15 mouse cellular contexts compared by ENCODE assay signal in genomic region chrX:107790750-107791493, GRCm38 (mm10). TPM values are rescaled to one million over a fixed set of nuclear protein-coding genes. Genes with fewer than 3 reads are reported as not detected.
A peak's percentile ranks its signal among the peaks of the same experiment; 100 is the strongest.
DNase-seq lines count a peak whose midpoint lies in the region; ATAC-seq and TF ChIP-seq lines count a peak whose summit lies in the region.
"Had no signal": no experiment of that assay in that cellular context is flagged by ENCODE, and none has a peak within 500 bp of the region (broad histone marks: within the 10 kb centered on the region; RNA-seq: fewer than 3 reads in every experiment).

No protein-coding gene starts in this region.

- H3K9me3 ChIP-seq in forebrain, embryonic 14.5 days (replicated peaks; ENCODE audit: control insufficient read depth, low read length), result no peaks in the 10 kb centered on the region
- no peaks in the 10 kb centered on the region for H3K9me3 ChIP-seq in forebrain, embryonic 13.5 days (replicated peaks)
- H3K9me3 ChIP-seq in liver, embryonic 13.5 days (replicated peaks), result no peaks in the 10 kb centered on the region
- H3K9me3 ChIP-seq in liver, embryonic 11.5 days (ENCODE audit: control insufficient read depth, low read length), result no peaks in the 10 kb centered on the region
- no peaks in the 10 kb centered on the region for H3K9me3 ChIP-seq in CH12.LX (replicated peaks; ENCODE audit: low read length)
- H3K9me3 ChIP-seq: forebrain, embryonic 12.5 days; liver, embryonic 15.5 days; midbrain, embryonic 15.5 days had no signal

- H3K27me3 ChIP-seq in forebrain, embryonic 14.5 days (replicated peaks; ENCODE audit: control insufficient read depth, insufficient read depth, low read length), result no peaks in the 10 kb centered on the region
- H3K27me3 ChIP-seq in forebrain, embryonic 13.5 days, result no peaks in the 10 kb centered on the region
- no peaks in the 10 kb centered on the region for H3K27me3 ChIP-seq in liver, embryonic 13.5 days
- H3K27me3 ChIP-seq in liver, embryonic 11.5 days (replicated peaks; ENCODE audit: control insufficient read depth, insufficient read depth, low read length), result no peaks in the 10 kb centered on the region
- H3K27me3 ChIP-seq in CH12.LX (replicated peaks), result no peaks in the 10 kb centered on the region
- H3K27me3 ChIP-seq: forebrain, embryonic 12.5 days; liver, embryonic 15.5 days; midbrain, embryonic 15.5 days had no signal

- no peak overlapping the region for H3K9ac ChIP-seq in forebrain, embryonic 14.5 days (ENCODE audit: low read length)
- H3K9ac ChIP-seq in forebrain, embryonic 13.5 days, result no peak overlapping the region
- no peak overlapping the region for H3K9ac ChIP-seq in liver, embryonic 13.5 days
- no peak overlapping the region for H3K9ac ChIP-seq in liver, embryonic 11.5 days (ENCODE audit: low read depth, low read length)
- H3K9ac ChIP-seq in CH12.LX (ENCODE audit: insufficient read depth, low read depth), result no peak overlapping the region
- H3K9ac ChIP-seq: forebrain, embryonic 12.5 days; liver, embryonic 15.5 days; midbrain, embryonic 15.5 days had no signal

- dilution Hi-C loops in CH12.LX (cut with MboI; ENCODE audit: extremely low pct_ligation_motif_present, extremely low pct_unique_long_range_greater_than_20kb, low sequenced_read_pairs), result no loop called here

- no peaks in the 10 kb centered on the region for H3K4me1 ChIP-seq in forebrain, embryonic 14.5 days (ENCODE audit: control insufficient read depth, insufficient read depth, low read length)
- H3K4me1 ChIP-seq in forebrain, embryonic 13.5 days, result no peaks in the 10 kb centered on the region
- H3K4me1 ChIP-seq in liver, embryonic 13.5 days (replicated peaks), result peaks cover 10% of the 10 kb centered on the region
- no peaks in the 10 kb centered on the region for H3K4me1 ChIP-seq in liver, embryonic 11.5 days (replicated peaks; ENCODE audit: control insufficient read depth, insufficient read depth, low read length)
- no peaks in the 10 kb centered on the region for H3K4me1 ChIP-seq in CH12.LX (ENCODE audit: control insufficient read depth in 1 of 2, insufficient read depth in 2 of 2)
- H3K4me1 ChIP-seq: forebrain, embryonic 12.5 days; midbrain, embryonic 15.5 days had no signal

- no peak overlapping the region for H3K4me3 ChIP-seq in forebrain, embryonic 14.5 days (ENCODE audit: low read depth, low read length)
- no peak overlapping the region for H3K4me3 ChIP-seq in forebrain, embryonic 13.5 days
- no peak overlapping the region for H3K4me3 ChIP-seq in liver, embryonic 13.5 days (replicated peaks)
- H3K4me3 ChIP-seq in liver, embryonic 11.5 days (ENCODE audit: low read depth, low read length), result no peak overlapping the region
- H3K4me3 ChIP-seq in CH12.LX (replicated peaks in 1 of 3; ENCODE audit: low read depth in 2 of 3, low read length in 2 of 3, poor library complexity in 1 of 3), result no peak overlapping the region
- H3K4me3 ChIP-seq: forebrain, embryonic 12.5 days; liver, embryonic 15.5 days; midbrain, embryonic 15.5 days had no signal

- TF ChIP-seq CTCF in CH12.LX (conservative IDR thresholded peaks at IDR 0.05 in 1 of 2, IDR thresholded peaks at IDR 0.05 in 1 of 2; ENCODE audit: low read depth in 2 of 2, low read length in 2 of 2), result peak in 1 of 2 experiments; percentile 34; a peak in 1 of 4 replicates

- TF ChIP-seq RAD21 in CH12.LX (IDR thresholded peaks at IDR 0.05; ENCODE audit: low read depth, low read length), result peak; percentile 33

- in situ Hi-C loops in CH12.LX (cut with MboI; ENCODE audit: low pct_ligation_motif_present, low pct_unique_long_range_greater_than_20kb, low sequenced_read_pairs), result no loop called here

- no peak overlapping the region for H3K27ac ChIP-seq in forebrain, embryonic 14.5 days (ENCODE audit: low read depth, low read length)
- no peak overlapping the region for H3K27ac ChIP-seq in forebrain, embryonic 13.5 days
- H3K27ac ChIP-seq in liver, embryonic 13.5 days, result no peak overlapping the region
- H3K27ac ChIP-seq in liver, embryonic 11.5 days (ENCODE audit: low read depth, low read length), result no peak overlapping the region
- H3K27ac ChIP-seq in CH12.LX (ENCODE audit: insufficient read depth, low read depth), result no peak overlapping the region
- H3K27ac ChIP-seq: forebrain, embryonic 12.5 days; liver, embryonic 15.5 days; midbrain, embryonic 15.5 days had no signal

- TF ChIP-seq EP300 in CH12.LX (IDR thresholded peaks at IDR 0.05; ENCODE audit: low read length), result no peak

- DNase-seq in forebrain, embryonic 14.5 days (ENCODE audit: low spot score), result peak; percentile 4
- no peak for DNase-seq in liver, embryonic 13.5 days
- DNase-seq in liver, embryonic 11.5 days (ENCODE audit: low spot score), result no peak
- DNase-seq in CH12.LX (ENCODE audit: extremely low read depth), result peak; percentile 5
- no peak for DNase-seq in frontal cortex, postnatal 36 days (ENCODE audit: low spot score in 2 of 2)

- no peaks in the 10 kb centered on the region for H3K79me2 ChIP-seq in CH12.LX (replicated peaks; ENCODE audit: control insufficient read depth, extremely low read depth, insufficient read depth, poor library complexity, severe bottlenecking)

- ATAC-seq in forebrain, embryonic 14.5 days, result no peak
- ATAC-seq in forebrain, embryonic 13.5 days, result no peak
- peak; percentile 76 for ATAC-seq in liver, embryonic 13.5 days (ENCODE audit: low read depth)
- no peak for ATAC-seq in liver, embryonic 11.5 days (replicated peaks; ENCODE audit: low FRiP score)
- ATAC-seq in megakaryocyte progenitor cell, adult 5-6 weeks (replicated peaks; ENCODE audit: poor library complexity), result 0 out of 2 replicates have a peak, but pooled peaks have one; percentile 17
- no peak for ATAC-seq in granulocyte monocyte progenitor cell, adult 5-6 weeks (replicated peaks; ENCODE audit: poor library complexity, severe bottlenecking)
- ATAC-seq: midbrain, embryonic 15.5 days had no signal

- no peak for TF ChIP-seq POLR2A in CH12.LX (IDR thresholded peaks at IDR 0.05; ENCODE audit: low read depth, low read length)

- 28% methylated on average over 8 of the region's 8 CpGs for WGBS in forebrain, embryonic 14.5 days
- WGBS in forebrain, embryonic 13.5 days, result 25% methylated on average over 8 of the region's 8 CpGs
- WGBS in liver, embryonic 13.5 days (ENCODE audit: insufficient replicate concordance), result 16% methylated on average over 8 of the region's 8 CpGs
- 26% methylated on average over 8 of the region's 8 CpGs for WGBS in liver, embryonic 11.5 days

- H3K4me2 ChIP-seq in forebrain, embryonic 14.5 days (ENCODE audit: low read length), result no peak overlapping the region
- no peak overlapping the region for H3K4me2 ChIP-seq in forebrain, embryonic 13.5 days
- H3K4me2 ChIP-seq in liver, embryonic 13.5 days, result no peak overlapping the region
- no peak overlapping the region for H3K4me2 ChIP-seq in liver, embryonic 11.5 days
- no peak overlapping the region for H3K4me2 ChIP-seq in CH12.LX (ENCODE audit: insufficient read depth, low read depth, poor library complexity, severe bottlenecking)
- H3K4me2 ChIP-seq: forebrain, embryonic 12.5 days; liver, embryonic 15.5 days; midbrain, embryonic 15.5 days had no signal

- no peaks in the 10 kb centered on the region for H3K36me3 ChIP-seq in forebrain, embryonic 14.5 days (ENCODE audit: control insufficient read depth, insufficient read depth, low read length)
- no peaks in the 10 kb centered on the region for H3K36me3 ChIP-seq in forebrain, embryonic 13.5 days (ENCODE audit: poor library complexity, severe bottlenecking)
- H3K36me3 ChIP-seq in liver, embryonic 13.5 days, result no peaks in the 10 kb centered on the region
- no peaks in the 10 kb centered on the region for H3K36me3 ChIP-seq in liver, embryonic 11.5 days (ENCODE audit: control insufficient read depth, insufficient read depth, low read length)
- peaks cover 0 to 10% of the 10 kb centered on the region in 2 experiments for H3K36me3 ChIP-seq in CH12.LX (replicated peaks in 1 of 2; ENCODE audit: control insufficient read depth in 1 of 2, insufficient read depth in 1 of 2, low read length in 1 of 2)
- H3K36me3 ChIP-seq: forebrain, embryonic 12.5 days; liver, embryonic 15.5 days; midbrain, embryonic 15.5 days had no signal

TF ChIP-seq in CH12.LX, 34 proteins besides CTCF, POLR2A, EP300 and RAD21:
- TF ChIP-seq ZNF384 (IDR thresholded peaks at IDR 0.05; ENCODE audit: low read depth, low read length) (peak; percentile 70), CHD2 (IDR thresholded peaks at IDR 0.05; ENCODE audit: low read length) (no peak)

RNA-seq across cellular contexts. Expression of gene Tent5d, which starts 1.5 kb away (rescaled TPM):
- 0.05 TPM in 1 of 2 replicates, not detected in the other for polyA plus RNA-seq in forebrain, embryonic 14.5 days (2014; fragmentation: Nextera tagmentation; extraction: Ambion mirVana)
- not detected in 2 replicates for polyA plus RNA-seq in forebrain, embryonic 13.5 days (2015; fragmentation: Nextera tagmentation; extraction: Ambion mirVana)
- polyA plus RNA-seq in liver, embryonic 13.5 days (2015; fragmentation: Nextera tagmentation; extraction: Ambion mirVana), result 0.05 TPM in 1 of 2 replicates, not detected in the other
- polyA plus RNA-seq in liver, embryonic 11.5 days (2014; fragmentation: Nextera tagmentation; extraction: Ambion mirVana), result 0.08 and 0.30 TPM in 2 replicates
- total RNA-seq in CH12.LX (2012; rRNA removed) (not detected in 2 replicates), CH12.LX (2014; rRNA removed) (0.14 and 0.34 TPM in 2 replicates)
- polyA plus RNA-seq in CH12.LX (2012; ENCODE audit: insufficient read length, low read depth), result 0.08 TPM in 1 of 2 replicates, not detected in the other
- total RNA-seq in megakaryocyte progenitor cell, adult 5-6 weeks (2015), result 0.07 and 0.15 TPM in 2 replicates
- not detected in 2 replicates for total RNA-seq in megakaryocyte progenitor cell, adult 5-6 weeks (2017)
- total RNA-seq in granulocyte monocyte progenitor cell, adult 5-6 weeks (2014; fragmentation: Nextera tagmentation), result not detected in 2 replicates
- total RNA-seq in granulocyte monocyte progenitor cell, adult 5-6 weeks (2017), result 1.5 TPM in 1 of 2 replicates, not detected in the other
- total RNA-seq: common myeloid progenitor, adult 5-6 weeks; gastrocnemius, postnatal 4 days; hematopoietic stem cell, adult 5-6 weeks had no signal
- polyA plus RNA-seq: kidney, embryonic 16.5 days; liver, embryonic 15.5 days had no signal

RNA-seq across cellular contexts. Expression of gene 2610002M06Rik, which starts 25.2 kb away (rescaled TPM):
- polyA plus RNA-seq in forebrain, embryonic 14.5 days (2014; fragmentation: Nextera tagmentation; extraction: Ambion mirVana), result 13.6 and 16.7 TPM in 2 replicates
- polyA plus RNA-seq in forebrain, embryonic 13.5 days (2015; fragmentation: Nextera tagmentation; extraction: Ambion mirVana), result 12.9 and 13.6 TPM in 2 replicates
- 9.6 and 12.5 TPM in 2 replicates for polyA plus RNA-seq in liver, embryonic 13.5 days (2015; fragmentation: Nextera tagmentation; extraction: Ambion mirVana)
- 14.7 and 17.7 TPM in 2 replicates for polyA plus RNA-seq in liver, embryonic 11.5 days (2014; fragmentation: Nextera tagmentation; extraction: Ambion mirVana)
- total RNA-seq in CH12.LX (2012; rRNA removed) (3.9 TPM in 2 replicates), CH12.LX (2014; rRNA removed) (14.0 and 14.6 TPM in 2 replicates)
- 7.9 and 13.0 TPM in 2 replicates for polyA plus RNA-seq in CH12.LX (2012; ENCODE audit: insufficient read length, low read depth)
- total RNA-seq in megakaryocyte progenitor cell, adult 5-6 weeks (2015), result 17.5 and 20.1 TPM in 2 replicates
- total RNA-seq in megakaryocyte progenitor cell, adult 5-6 weeks (2017), result 15.5 and 16.0 TPM in 2 replicates
- total RNA-seq in granulocyte monocyte progenitor cell, adult 5-6 weeks (2014; fragmentation: Nextera tagmentation), result 10.9 and 11.5 TPM in 2 replicates
- 12.6 and 14.0 TPM in 2 replicates for total RNA-seq in granulocyte monocyte progenitor cell, adult 5-6 weeks (2017)

Comparison
In these comparisons a context has a peak if more than half of its experiments do, and no peak if none do; other contexts are left out.
1. ATAC-seq: peak in liver, embryonic 13.5 days (single experiment) and megakaryocyte progenitor cell, adult 5-6 weeks (single experiment); none in forebrain, embryonic 14.5 days (single experiment), forebrain, embryonic 13.5 days (single experiment), liver, embryonic 11.5 days (single experiment) and granulocyte monocyte progenitor cell, adult 5-6 weeks (single experiment).
2. DNase-seq: peak in forebrain, embryonic 14.5 days (single experiment) and CH12.LX (single experiment); none in liver, embryonic 13.5 days (single experiment), liver, embryonic 11.5 days (single experiment) and frontal cortex, postnatal 36 days (0 of 2).